Mouse (Mus musculus) liver, embryonic 11.5 days (tissue): ENCODE measurements around the gene Gm10295. TPM values are rescaled to one million over a fixed set of nuclear protein-coding genes. Genes with fewer than 3 reads are reported as not detected.

ENCODE experiments used
- ATAC-seq: fragments of 200-750 bp; cut with Nextera tagmentation; replicated peaks from 2 replicates; pipeline ENCODE4 v1.8.0; 2017; ENCODE audit warnings: moderate number of reproducible peaks, mild to moderate bottlenecking, moderate TSS enrichment, moderate library complexity; ENCODE audit not compliant: low FRiP score
- DNase-seq: peaks from one replicate; pipeline ENCODE4 v3.0.0-alpha.2; 2017; ENCODE audit warnings: low spot score
- H3K27ac ChIP-seq: fragments of 300-500 bp; sonication (generic); 2 replicates; pipeline ENCODE4 v1.5.1; 2014; ENCODE audit warnings: mild to moderate bottlenecking, low read depth, low read length, control low read depth
- H3K27me3 ChIP-seq: fragments of 300-500 bp; sonication (generic); replicated peaks from 2 replicates; pipeline ENCODE4 v1.6.1; 2014; ENCODE audit warnings: low read length, mixed read lengths; ENCODE audit not compliant: control insufficient read depth, insufficient read depth
- H3K36me3 ChIP-seq: fragments of 300-500 bp; sonication (generic); 2 replicates; pipeline ENCODE4 v1.6.1; 2014; ENCODE audit warnings: mild to moderate bottlenecking, low read length, moderate library complexity, mixed read lengths; ENCODE audit not compliant: control insufficient read depth, insufficient read depth
- H3K4me1 ChIP-seq: fragments of 300-500 bp; sonication (generic); replicated peaks from 2 replicates; pipeline ENCODE4 v1.6.1; 2014; ENCODE audit warnings: low read length, mixed read lengths; ENCODE audit not compliant: control insufficient read depth, insufficient read depth
- H3K4me2 ChIP-seq: fragments of 300-500 bp; sonication (generic); 2 replicates; pipeline ENCODE4 v1.6.1; 2014; ENCODE audit warnings: mild to moderate bottlenecking, control low read depth, moderate library complexity
- H3K4me3 ChIP-seq: fragments of 300-500 bp; sonication (generic); 2 replicates; pipeline ENCODE4 v1.5.1; 2014; ENCODE audit warnings: low read depth, low read length, control low read depth
- H3K9ac ChIP-seq: fragments of 300-500 bp; sonication (generic); 2 replicates; pipeline ENCODE4 v1.6.1; 2014; ENCODE audit warnings: low read depth, low read length, control low read depth
- H3K9me3 ChIP-seq: fragments of 300-500 bp; sonication (generic); 2 replicates; pipeline ENCODE4 v1.6.1; 2016; ENCODE audit warnings: low read length, inconsistent platforms, mixed read lengths; ENCODE audit not compliant: control insufficient read depth
- WGBS: fragments of 180-500 bp; shearing (Covaris S2); extraction: QIAGEN DNeasy Blood & Tissue Kit; methylation state at CpG from one replicate; pipeline ENCODE4 v1.1.7; 2014; 5-methylcytosine and 5-hydroxymethylcytosine counted together
- polyA plus RNA-seq: library from polyadenylated mRNA; unstranded; fragments of >200 nt; fragmentation: Nextera tagmentation; extraction: Ambion mirVana; gene quantifications from 2 replicates; pipeline ENCODE4 v1.2.1, GENCODE M21; 2014

The Gm10295 gene
- polyA plus RNA-seq, 1 experiment from 2014 or later = not detected

- no peak for ATAC-seq
- no peaks in the 10 kb centered on the region for H3K4me1 ChIP-seq
- no peak overlapping the region for H3K9ac ChIP-seq
- H3K9me3 ChIP-seq = no peaks in the 10 kb centered on the region
- H3K27me3 ChIP-seq = no peaks in the 10 kb centered on the region
- 41% methylated on average over 2 of the region's 2 CpGs for WGBS
- H3K27ac ChIP-seq = no peak overlapping the region; the same call in 1 of the 2 replicates
- H3K4me3 ChIP-seq = no peak overlapping the region
- no peak overlapping the region for H3K4me2 ChIP-seq
- DNase-seq = no peak
- no peaks in the 10 kb centered on the region for H3K36me3 ChIP-seq
Observed at GRCm38 (mm10) chr7:71370746-71371145, 19.5 kb upstream of the Gm10295 start.

GRCm38 (mm10) chr7:71370128-71370527 is 18.8 kb upstream of the Gm10295 start:
- no peaks in the 10 kb centered on the region for H3K36me3 ChIP-seq
- DNase-seq = no peak
- H3K4me1 ChIP-seq = no peaks in the 10 kb centered on the region
- no peak for ATAC-seq
- no peak overlapping the region for H3K27ac ChIP-seq
- H3K9ac ChIP-seq = no peak overlapping the region
- no peaks in the 10 kb centered on the region for H3K27me3 ChIP-seq
- H3K9me3 ChIP-seq = no peaks in the 10 kb centered on the region
- no peak overlapping the region for H3K4me2 ChIP-seq
- WGBS = 79% methylated on average over 3 of the region's 3 CpGs
- H3K4me3 ChIP-seq = no peak overlapping the region

DNA sequence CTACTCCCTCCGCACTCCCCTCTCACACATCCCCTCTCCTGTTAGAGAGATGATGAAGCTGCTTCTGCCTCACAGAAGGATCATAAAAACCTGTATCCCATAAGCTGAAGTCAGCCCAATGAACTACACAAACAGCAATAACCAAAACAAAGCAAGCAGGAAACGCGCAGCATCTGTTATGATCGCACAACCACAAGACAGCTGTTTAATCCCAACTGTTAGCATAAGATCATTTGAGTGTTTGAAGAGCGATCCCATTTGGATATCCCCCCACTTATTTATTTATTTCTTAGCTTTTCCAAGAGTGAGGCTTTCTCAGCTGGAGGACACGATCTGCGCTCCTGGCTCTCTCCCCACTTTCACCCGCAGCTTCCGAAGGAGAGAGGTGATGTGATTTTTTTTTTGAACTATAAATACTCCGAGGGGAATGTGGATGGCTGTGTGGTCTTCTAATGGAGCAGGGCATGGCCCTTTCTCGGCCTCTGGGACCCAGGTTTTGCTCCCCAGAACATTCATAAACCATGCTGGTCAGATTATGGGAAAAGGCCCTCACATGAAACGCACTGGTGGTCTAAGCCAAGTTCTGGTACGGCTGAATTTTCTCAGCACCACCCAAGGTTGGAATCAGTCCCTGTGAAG is 17.4 kb upstream of the Gm10295 start:
- DNase-seq = no peak
- Histone ChIP-seq H3K9ac (no peak overlapping the region), H3K4me1 (no peaks in the 10 kb centered on the region), H3K36me3 (no peaks in the 10 kb centered on the region), H3K4me2 (no peak overlapping the region), H3K9me3 (no peaks in the 10 kb centered on the region), H3K27ac (no peak overlapping the region), H3K4me3 (no peak overlapping the region), H3K27me3 (no peaks in the 10 kb centered on the region)
- 89% methylated on average over 13 of the region's 13 CpGs for WGBS
- no peak for ATAC-seq

- H3K36me3 ChIP-seq = no peaks in the 10 kb centered on the region
- H3K27me3 ChIP-seq = no peaks in the 10 kb centered on the region
- no peak overlapping the region for H3K4me3 ChIP-seq
- H3K9me3 ChIP-seq = no peaks in the 10 kb centered on the region
- 73% methylated on average over 5 of the region's 5 CpGs for WGBS
- H3K4me1 ChIP-seq = no peaks in the 10 kb centered on the region
- no peak overlapping the region for H3K4me2 ChIP-seq
- H3K9ac ChIP-seq = no peak overlapping the region
- ATAC-seq = no peak
- no peak overlapping the region for H3K27ac ChIP-seq
- no peak for DNase-seq
Observed at GRCm38 (mm10) chr7:71355596-71355995, 4.3 kb upstream of the Gm10295 start.

DNA sequence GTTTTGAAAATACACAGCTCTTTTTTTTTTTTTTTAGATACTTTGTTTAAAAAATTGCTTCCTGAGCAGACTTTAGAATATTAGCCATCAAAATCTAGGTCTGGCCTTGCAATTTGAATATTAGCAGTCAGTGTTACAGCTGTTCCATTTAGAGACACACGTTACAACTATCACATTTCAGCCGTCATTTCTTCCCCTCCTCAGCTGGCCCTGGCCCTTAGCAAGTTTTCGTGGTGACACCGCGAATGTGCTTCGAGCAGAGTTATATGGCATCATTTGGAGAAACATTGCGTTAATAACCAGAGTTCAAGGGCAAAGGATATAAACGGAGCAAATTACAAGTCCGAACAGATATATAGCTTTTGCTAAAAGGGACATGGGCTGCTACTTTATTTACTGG is 2.4 kb downstream of the Gm10295 start:
- no peak overlapping the region for H3K4me2 ChIP-seq
- no peaks in the 10 kb centered on the region for H3K4me1 ChIP-seq
- no peak for DNase-seq
- no peaks in the 10 kb centered on the region for H3K9me3 ChIP-seq
- no peak overlapping the region for H3K4me3 ChIP-seq
- H3K36me3 ChIP-seq = no peaks in the 10 kb centered on the region
- 90% methylated on average over 9 of the region's 9 CpGs for WGBS
- ATAC-seq = no peak
- no peak overlapping the region for H3K27ac ChIP-seq
- no peaks in the 10 kb centered on the region for H3K27me3 ChIP-seq
- H3K9ac ChIP-seq = no peak overlapping the region

DNA sequence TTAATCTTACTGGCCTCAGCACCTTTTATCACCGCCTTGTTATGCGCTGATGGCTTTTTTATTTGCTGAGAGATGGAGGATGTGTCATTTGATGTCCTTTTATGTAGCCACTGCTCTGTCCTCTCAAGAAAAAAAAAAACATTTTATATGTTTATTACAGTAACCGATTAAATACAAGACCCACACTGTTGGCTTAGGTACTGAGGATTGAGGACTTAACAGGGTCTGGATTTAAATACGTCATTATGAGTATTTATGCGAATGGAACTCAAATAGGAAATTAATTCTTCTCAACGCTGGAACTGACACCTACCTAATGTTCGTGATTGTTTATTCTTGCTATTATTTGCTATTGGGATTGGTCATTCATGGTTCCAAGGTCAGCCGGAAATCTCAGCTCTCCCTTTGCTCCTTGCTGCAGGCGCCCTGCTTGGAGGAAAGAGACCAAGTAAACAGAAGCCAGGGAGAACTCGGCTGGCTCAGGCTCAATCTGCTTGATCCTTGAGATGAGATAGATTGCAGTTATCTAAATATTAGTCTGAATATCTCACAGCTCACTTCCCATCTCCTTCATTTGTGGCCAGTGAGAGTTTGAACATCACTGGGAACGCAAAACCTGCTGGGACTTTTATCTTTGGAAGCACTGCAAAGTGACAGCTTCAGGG is 26.2 kb downstream of the Gm10295 start:
- no peak overlapping the region for H3K9ac ChIP-seq
- H3K9me3 ChIP-seq = no peaks in the 10 kb centered on the region
- H3K27me3 ChIP-seq = no peaks in the 10 kb centered on the region
- WGBS = 69% methylated on average over 11 of the region's 11 CpGs
- H3K36me3 ChIP-seq = no peaks in the 10 kb centered on the region
- DNase-seq = no peak
- ATAC-seq = no peak
- no peaks in the 10 kb centered on the region for H3K4me1 ChIP-seq
- no peak overlapping the region for H3K4me3 ChIP-seq
- no peak overlapping the region for H3K4me2 ChIP-seq
- no peak overlapping the region for H3K27ac ChIP-seq

DNA sequence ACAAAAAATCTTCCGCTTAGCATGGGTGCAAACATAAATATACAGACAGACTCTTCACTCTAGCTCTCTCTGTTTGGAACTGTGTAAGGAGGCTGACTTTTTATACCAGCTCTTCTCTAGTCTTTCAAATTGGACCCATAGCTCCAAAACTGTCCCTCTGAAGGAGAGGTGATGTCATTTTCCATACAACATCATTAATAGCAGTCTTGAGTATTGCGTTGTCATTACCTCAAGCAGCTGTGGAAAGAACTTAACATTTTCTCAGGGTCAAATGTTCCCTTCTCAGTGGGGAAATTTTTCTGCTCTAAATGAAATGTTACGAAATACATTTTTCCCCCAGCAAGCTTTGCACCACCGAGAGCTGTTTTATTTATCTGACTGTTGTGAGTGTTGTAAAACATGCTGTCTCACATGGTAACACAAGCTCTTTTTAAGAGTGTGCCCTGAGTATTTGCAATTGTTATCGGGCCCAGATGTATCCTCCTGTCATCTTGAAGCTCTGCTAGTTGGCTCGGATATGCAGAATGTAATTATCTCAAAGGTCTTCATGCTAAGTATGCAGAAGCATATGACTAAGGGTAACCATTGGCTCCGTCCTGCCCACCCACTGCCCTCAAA is 38.0 kb downstream of the Gm10295 start:
- no peak for DNase-seq
- no peaks in the 10 kb centered on the region for H3K4me1 ChIP-seq
- ATAC-seq = 0 out of 2 replicates have a peak, but pooled peaks have one; percentile 23
- no peak overlapping the region for H3K4me3 ChIP-seq
- 61% methylated on average over 7 of the region's 7 CpGs for WGBS
- H3K27me3 ChIP-seq = no peaks in the 10 kb centered on the region
- no peak overlapping the region for H3K9ac ChIP-seq
- no peak overlapping the region for H3K4me2 ChIP-seq
- no peaks in the 10 kb centered on the region for H3K9me3 ChIP-seq
- H3K27ac ChIP-seq = no peak overlapping the region
- H3K36me3 ChIP-seq = no peaks in the 10 kb centered on the region

- ATAC-seq = no peak
- 61% methylated on average over 3 of the region's 3 CpGs for WGBS
- Histone ChIP-seq H3K4me1 (no peaks in the 10 kb centered on the region), H3K36me3 (no peaks in the 10 kb centered on the region), H3K9me3 (no peaks in the 10 kb centered on the region), H3K27me3 (no peaks in the 10 kb centered on the region), H3K4me3 (no peak overlapping the region), H3K27ac (no peak overlapping the region), H3K4me2 (no peak overlapping the region), H3K9ac (no peak overlapping the region)
- DNase-seq = no peak
Observed at GRCm38 (mm10) chr7:71312375-71312774, 38.9 kb downstream of the Gm10295 start.

DNA sequence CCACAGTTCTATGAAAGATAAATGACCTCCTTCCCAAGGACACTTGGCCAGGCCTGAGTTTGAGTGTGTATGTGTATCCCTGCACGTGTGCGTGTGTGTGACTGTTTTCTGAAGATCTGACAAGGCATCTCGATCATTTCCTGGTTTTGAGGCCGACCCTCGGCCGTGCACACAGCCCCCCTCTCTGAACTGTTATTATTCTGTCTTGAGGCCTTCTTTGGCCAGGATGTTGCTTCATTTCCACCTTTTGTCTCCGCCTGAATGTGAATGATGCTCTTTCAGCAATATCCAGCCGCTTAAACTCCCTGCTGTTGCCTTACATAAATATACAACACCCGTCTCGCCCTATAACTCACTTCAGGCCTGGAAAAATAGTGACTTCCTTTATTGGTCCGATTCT is 39.9 kb downstream of the Gm10295 start:
- WGBS = 40% methylated on average over 11 of the region's 11 CpGs
- no peak overlapping the region for H3K27ac ChIP-seq

More for the DNA sequence above, 39.9 kb downstream of the Gm10295 start:
- no peaks in the 10 kb centered on the region for H3K4me1 ChIP-seq
- H3K9me3 ChIP-seq = no peaks in the 10 kb centered on the region
- 0 out of 2 replicates have a peak, but pooled peaks have one; percentile 36 for ATAC-seq
- H3K27me3 ChIP-seq = no peaks in the 10 kb centered on the region
- no peaks in the 10 kb centered on the region for H3K36me3 ChIP-seq
- H3K9ac ChIP-seq = no peak overlapping the region
- no peak for DNase-seq
- no peak overlapping the region for H3K4me3 ChIP-seq
- H3K4me2 ChIP-seq = no peak overlapping the region
